Mouse (Mus musculus): ENCODE data around the gene Mau2.

- TF ChIP-seq CTCF (IDR thresholded peaks at IDR 0.05; ENCODE audit: control insufficient read depth, insufficient read depth, insufficient replicate concordance, low read depth, low read length) (no peak), POLR2A (IDR thresholded peaks at IDR 0.05; ENCODE audit: control insufficient read depth, low read depth, low read length) (no peak)
These were observed 12.3 kb downstream of the Mau2 start for GRCm38 (mm10) chr8:70030255-70030654.
